Mouse (Mus musculus): ENCODE results near the gene Bcl2l12. TPM values are rescaled to one million over a fixed set of nuclear protein-coding genes. Genes with fewer than 3 reads are reported as not detected.
A peak's percentile ranks its signal among the peaks of the same experiment; 100 is the strongest.
"Not testable (repeated sequence)": the region's sequence is repeated elsewhere in the genome, so short reads cannot be mapped to it uniquely, and the experiment has no call there.

The Bcl2l12 gene
- polyA plus RNA-seq, 1 experiment from 2014 or later: 23.0 TPM

GRCm38 (mm10) chr7:45023711-45024110, 25.2 kb upstream of the Bcl2l12 start:
- not testable (repeated sequence) for H3K4me1 ChIP-seq (replicated peaks; ENCODE audit: control insufficient read depth, insufficient read depth); H3K9ac ChIP-seq (ENCODE audit: low read length); H3K27ac ChIP-seq (replicated peaks); H3K4me2 ChIP-seq (replicated peaks; ENCODE audit: low read depth); H3K36me3 ChIP-seq (ENCODE audit: control insufficient read depth, insufficient read depth, low read length); H3K9me3 ChIP-seq (ENCODE audit: control insufficient read depth, low read length); H3K27me3 ChIP-seq (ENCODE audit: control insufficient read depth, insufficient read depth, low read length); H3K4me3 ChIP-seq (ENCODE audit: low read depth, low read length); ATAC-seq (ENCODE audit: low FRiP score, low TSS enrichment)
- WGBS: 81% methylated on average over 5 of the region's 5 CpGs
- DNase-seq (ENCODE audit: low spot score): peak; percentile 13
- peak; percentile 61 for TF ChIP-seq CTCF (IDR thresholded peaks at IDR 0.05; ENCODE audit: low read depth)

DNA sequence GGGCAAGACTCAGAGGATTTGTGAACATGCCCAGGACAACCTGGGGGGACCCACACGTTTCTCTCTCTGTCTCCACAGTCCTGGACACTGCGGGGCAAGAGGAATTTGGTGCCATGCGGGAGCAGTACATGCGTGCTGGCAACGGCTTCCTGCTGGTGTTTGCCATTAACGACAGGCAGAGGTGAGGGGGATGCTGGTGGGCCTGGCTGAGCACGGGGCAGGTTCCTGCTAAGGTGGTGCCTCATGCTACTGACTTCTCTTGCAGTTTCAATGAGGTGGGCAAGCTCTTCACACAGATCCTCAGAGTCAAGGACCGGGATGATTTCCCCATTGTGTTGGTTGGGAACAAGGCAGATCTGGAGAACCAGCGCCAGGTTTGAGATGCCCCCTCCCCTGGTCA, 21.7 kb upstream of the Bcl2l12 start:
- Histone ChIP-seq H3K9ac (ENCODE audit: low read length) (0 out of 2 replicates have a peak overlapping the region, but pooled peaks have one; percentile 23), H3K4me1 (replicated peaks; ENCODE audit: control insufficient read depth, insufficient read depth) (no peaks in the 10 kb centered on the region), H3K9me3 (ENCODE audit: control insufficient read depth, low read length) (no peaks in the 10 kb centered on the region), H3K4me3 (ENCODE audit: low read depth, low read length) (no peak overlapping the region), H3K27ac (replicated peaks) (no peak overlapping the region), H3K27me3 (ENCODE audit: control insufficient read depth, insufficient read depth, low read length) (no peaks in the 10 kb centered on the region), H3K36me3 (ENCODE audit: control insufficient read depth, insufficient read depth, low read length) (no peaks in the 10 kb centered on the region), H3K4me2 (replicated peaks; ENCODE audit: low read depth) (no peak overlapping the region)
- no peak for TF ChIP-seq EP300 (optimal IDR thresholded peaks at IDR 0.05)
- no peak for TF ChIP-seq CTCF (IDR thresholded peaks at IDR 0.05; ENCODE audit: low read depth)
- ATAC-seq (ENCODE audit: low FRiP score, low TSS enrichment) (no peak), DNase-seq (ENCODE audit: low spot score) (peak; percentile 13)
- 76% methylated on average over 9 of the region's 9 CpGs for WGBS

DNA sequence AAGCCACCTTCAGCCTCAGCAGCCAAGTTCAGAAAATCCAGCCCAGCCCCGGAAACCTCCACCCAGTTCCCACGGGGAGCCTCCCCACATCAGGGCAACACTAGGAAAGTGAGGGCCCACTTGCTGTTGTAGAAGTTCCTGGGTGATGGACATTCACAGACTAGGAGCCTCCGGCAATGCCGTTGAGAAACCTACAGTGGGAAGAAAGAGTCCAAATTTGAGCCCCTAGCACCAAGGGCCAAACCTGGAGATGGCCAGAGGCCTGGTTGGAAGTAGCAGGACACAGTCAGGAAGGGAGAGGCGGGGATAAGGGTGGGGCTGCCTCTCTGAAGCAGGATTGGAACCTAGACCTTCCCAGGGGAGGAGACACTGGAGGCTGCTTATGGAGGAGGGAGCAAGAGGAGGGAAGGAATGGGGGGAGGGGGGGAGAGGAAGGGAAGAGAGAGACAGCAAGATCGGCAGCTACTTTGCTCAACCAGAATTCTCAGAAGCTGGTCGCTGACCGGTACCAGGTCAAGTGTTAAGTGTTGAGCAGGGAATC, 20.6 kb upstream of the Bcl2l12 start:
- Histone ChIP-seq H3K4me3 (ENCODE audit: low read depth, low read length) (peak overlapping the region; percentile 92), H3K36me3 (ENCODE audit: control insufficient read depth, insufficient read depth, low read length) (no peaks in the 10 kb centered on the region), H3K4me1 (replicated peaks; ENCODE audit: control insufficient read depth, insufficient read depth) (no peaks in the 10 kb centered on the region), H3K9ac (ENCODE audit: low read length) (peak overlapping the region; percentile 88), H3K27me3 (ENCODE audit: control insufficient read depth, insufficient read depth, low read length) (no peaks in the 10 kb centered on the region), H3K9me3 (ENCODE audit: control insufficient read depth, low read length) (no peaks in the 10 kb centered on the region), H3K4me2 (replicated peaks; ENCODE audit: low read depth) (peak overlapping the region; percentile 75), H3K27ac (replicated peaks) (peak overlapping the region; percentile 95)
- TF ChIP-seq EP300 (optimal IDR thresholded peaks at IDR 0.05) (no peak), CTCF (IDR thresholded peaks at IDR 0.05; ENCODE audit: low read depth) (no peak)
- DNase-seq (ENCODE audit: low spot score) (peak; percentile 52), ATAC-seq (ENCODE audit: low FRiP score, low TSS enrichment) (no peak)
- 22% methylated on average over 8 of the region's 8 CpGs for whole genome bisulfite sequencing

- Histone ChIP-seq H3K36me3 (ENCODE audit: control insufficient read depth, insufficient read depth, low read length) (0 out of 2 replicates have a peak, but pooled peaks cover under 1% of the 10 kb centered on the region), H3K4me3 (ENCODE audit: low read depth, low read length) (peak within 1 kb of the TSS; percentile 92), H3K4me1 (replicated peaks; ENCODE audit: control insufficient read depth, insufficient read depth) (no peaks in the 10 kb centered on the region), H3K9me3 (ENCODE audit: control insufficient read depth, low read length) (no peaks in the 10 kb centered on the region), H3K27ac (replicated peaks) (peak within 1 kb of the TSS; percentile 95), H3K27me3 (ENCODE audit: control insufficient read depth, insufficient read depth, low read length) (no peaks in the 10 kb centered on the region), H3K9ac (ENCODE audit: low read length) (peak within 1 kb of the TSS; percentile 88), H3K4me2 (replicated peaks; ENCODE audit: low read depth) (peak within 1 kb of the TSS; percentile 75)
- WGBS: under 1% methylated on average over 36 of the region's 36 CpGs
- DNase-seq (ENCODE audit: low spot score) (peak; percentile 92), ATAC-seq (ENCODE audit: low FRiP score, low TSS enrichment) (peak; percentile 90)
- TF ChIP-seq EP300 (optimal IDR thresholded peaks at IDR 0.05) (no peak), CTCF (IDR thresholded peaks at IDR 0.05; ENCODE audit: low read depth) (peak; percentile 41)
Observed at GRCm38 (mm10) chr7:45017242-45018061, 18.9 kb upstream of the Bcl2l12 start, which contains the start of gene Rras. TSS of gene Rras (plus strand) at chr7:45017961.

GRCm38 (mm10) chr7:45016761-45017160, 18.2 kb upstream of the Bcl2l12 start:
- Histone ChIP-seq H3K9ac (ENCODE audit: low read length) (peak overlapping the region; percentile 58), H3K36me3 (ENCODE audit: control insufficient read depth, insufficient read depth, low read length) (peaks cover 7% of the 10 kb centered on the region; the same call in 1 of the 2 replicates), H3K9me3 (ENCODE audit: control insufficient read depth, low read length) (no peaks in the 10 kb centered on the region), H3K27ac (replicated peaks) (peak overlapping the region; percentile 95), H3K4me1 (replicated peaks; ENCODE audit: control insufficient read depth, insufficient read depth) (no peaks in the 10 kb centered on the region), H3K4me2 (replicated peaks; ENCODE audit: low read depth) (peak overlapping the region; percentile 75), H3K27me3 (ENCODE audit: control insufficient read depth, insufficient read depth, low read length) (no peaks in the 10 kb centered on the region), H3K4me3 (ENCODE audit: low read depth, low read length) (peak overlapping the region; percentile 92)
- WGBS: 0% methylated on average over 4 of the region's 4 CpGs
- no peak for ATAC-seq (ENCODE audit: low FRiP score, low TSS enrichment)
- DNase-seq (ENCODE audit: low spot score): no peak
- TF ChIP-seq EP300 (optimal IDR thresholded peaks at IDR 0.05) (no peak), CTCF (IDR thresholded peaks at IDR 0.05; ENCODE audit: low read depth) (no peak)
